8 mouse cellular contexts compared by ENCODE assay signal in the genomic region with DNA sequence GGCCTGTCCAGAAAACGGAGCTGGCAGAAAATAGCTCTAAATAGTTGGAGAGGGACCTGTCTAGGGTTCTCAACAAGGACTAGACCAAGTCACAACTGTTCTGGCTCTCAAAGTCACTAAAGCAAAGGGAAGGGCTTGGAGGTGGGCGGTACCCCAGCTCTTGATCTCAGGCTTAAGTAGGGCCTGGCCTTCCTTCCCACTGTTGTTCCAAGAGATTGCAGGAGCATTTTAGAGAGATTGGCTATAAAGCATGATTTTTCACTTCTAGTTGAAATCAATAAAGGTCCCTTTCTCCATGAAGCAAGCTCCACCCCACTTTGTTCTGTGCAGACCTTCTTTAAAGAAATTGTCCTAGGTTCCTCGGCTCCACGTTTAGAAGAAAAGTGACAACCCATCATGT. TPM values are rescaled to one million over a fixed set of nuclear protein-coding genes. Genes with fewer than 3 reads are reported as not detected.
A peak's percentile ranks its signal among the peaks of the same experiment; 100 is the strongest.
DNase-seq lines count a peak whose midpoint lies in the region; ATAC-seq lines count a peak whose summit lies in the region.

No protein-coding gene starts in this region.

- no peak for ATAC-seq in heart, embryonic 15.5 days (replicated peaks; ENCODE audit: insufficient number of reproducible peaks, insufficient read depth, low FRiP score, low read depth)
- no peak; the same call in 1 of the 2 replicates for ATAC-seq in hindbrain, embryonic 12.5 days (ENCODE audit: low FRiP score)
- no peak for ATAC-seq in midbrain, embryonic 13.5 days

- no peaks in the 10 kb centered on the region for H3K27me3 ChIP-seq in heart, embryonic 15.5 days
- H3K27me3 ChIP-seq in hindbrain, embryonic 12.5 days, result no peaks in the 10 kb centered on the region
- no peaks in the 10 kb centered on the region for H3K27me3 ChIP-seq in midbrain, embryonic 13.5 days

- WGBS in heart, embryonic 15.5 days, result 55% methylated on average over 4 of the region's 4 CpGs
- WGBS in hindbrain, embryonic 12.5 days, result 64% methylated on average over 4 of the region's 4 CpGs
- WGBS in midbrain, embryonic 13.5 days, result 66% methylated on average over 4 of the region's 4 CpGs

- peaks cover 14% of the 10 kb centered on the region for H3K4me1 ChIP-seq in heart, embryonic 15.5 days (replicated peaks)
- peaks cover 5% of the 10 kb centered on the region; the same call in 1 of the 2 replicates for H3K4me1 ChIP-seq in hindbrain, embryonic 12.5 days
- H3K4me1 ChIP-seq in midbrain, embryonic 13.5 days (replicated peaks), result peaks cover 13% of the 10 kb centered on the region

- H3K27ac ChIP-seq in heart, embryonic 15.5 days, result peak overlapping the region; percentile 70
- 0 out of 2 replicates have a peak overlapping the region, but pooled peaks have one; percentile 35 for H3K27ac ChIP-seq in hindbrain, embryonic 12.5 days
- H3K27ac ChIP-seq in midbrain, embryonic 13.5 days, result no peak overlapping the region

- peak overlapping the region; percentile 68 for H3K4me2 ChIP-seq in heart, embryonic 15.5 days
- H3K4me2 ChIP-seq in hindbrain, embryonic 12.5 days (replicated peaks), result peak overlapping the region; percentile 97
- H3K4me2 ChIP-seq in midbrain, embryonic 13.5 days (replicated peaks), result peak overlapping the region; percentile 89

- no peaks in the 10 kb centered on the region for H3K36me3 ChIP-seq in heart, embryonic 15.5 days
- no peaks in the 10 kb centered on the region for H3K36me3 ChIP-seq in hindbrain, embryonic 12.5 days
- H3K36me3 ChIP-seq in midbrain, embryonic 13.5 days, result no peaks in the 10 kb centered on the region

- H3K4me3 ChIP-seq in heart, embryonic 15.5 days, result peak overlapping the region; percentile 65
- peak overlapping the region; percentile 88 for H3K4me3 ChIP-seq in hindbrain, embryonic 12.5 days
- peak overlapping the region; percentile 79 for H3K4me3 ChIP-seq in midbrain, embryonic 13.5 days (replicated peaks)

- no peaks in the 10 kb centered on the region for H3K9me3 ChIP-seq in heart, embryonic 15.5 days (replicated peaks)
- no peaks in the 10 kb centered on the region for H3K9me3 ChIP-seq in hindbrain, embryonic 12.5 days (replicated peaks)
- no peaks in the 10 kb centered on the region for H3K9me3 ChIP-seq in midbrain, embryonic 13.5 days

- H3K9ac ChIP-seq in heart, embryonic 15.5 days, result peak overlapping the region; percentile 57; the same call in 1 of the 2 replicates
- H3K9ac ChIP-seq in hindbrain, embryonic 12.5 days, result no peak overlapping the region
- H3K9ac ChIP-seq in midbrain, embryonic 13.5 days (replicated peaks), result peak overlapping the region; percentile 75

- no peak for DNase-seq in heart, adult 18-20 months
- peak; percentile 46 for DNase-seq in MEL-GATA-1-ER (ENCODE audit: extremely low read depth, low read depth)
- DNase-seq in adrenal gland, postnatal 4 days (ENCODE audit: low spot score in 2 of 2), result no peak
- no peak for DNase-seq in right cerebral cortex, adult 2 months (ENCODE audit: low spot score in 2 of 2)
- DNase-seq in thymus, postnatal 10 days (ENCODE audit: low spot score in 2 of 2), result no peak

RNA-seq across cellular contexts. Expression of a gene that starts 0.7 kb away (rescaled TPM):
- polyA plus RNA-seq in heart, embryonic 15.5 days (2015; fragmentation: Nextera tagmentation; extraction: Ambion mirVana), result 22.4 and 37.6 TPM in 2 replicates
- total RNA-seq in heart, adult 18-20 months (2021), result 1 to 10 TPM; 1.1 to 1.4 TPM
- polyA plus RNA-seq in hindbrain, embryonic 12.5 days (2016; fragmentation: Nextera tagmentation; extraction: Ambion mirVana), result 29.1 and 31.2 TPM in 2 replicates
- polyA plus RNA-seq in midbrain, embryonic 13.5 days (2015; fragmentation: Nextera tagmentation; extraction: Ambion mirVana), result 21.4 and 26.5 TPM in 2 replicates
- total RNA-seq in adrenal gland, postnatal 4 days (2021), result 10 to 100 TPM; 20.0 to 22.4 TPM

RNA-seq across cellular contexts. Expression of a gene that starts 2.9 kb away (rescaled TPM):
- polyA plus RNA-seq in heart, embryonic 15.5 days (2015; fragmentation: Nextera tagmentation; extraction: Ambion mirVana), result not detected in 2 replicates
- not detected for total RNA-seq in heart, adult 18-20 months (2021)
- polyA plus RNA-seq in hindbrain, embryonic 12.5 days (2016; fragmentation: Nextera tagmentation; extraction: Ambion mirVana), result 0.21 and 1.2 TPM in 2 replicates
- polyA plus RNA-seq in midbrain, embryonic 13.5 days (2015; fragmentation: Nextera tagmentation; extraction: Ambion mirVana), result 0.30 TPM in 1 of 2 replicates, not detected in the other
- total RNA-seq in adrenal gland, postnatal 4 days (2021), result 1 to 10 TPM in 1 of 2 experiments, under 1 TPM in 1; 0.99 to 1.3 TPM

RNA-seq across cellular contexts. Expression of a gene that starts 15.2 kb away (rescaled TPM):
- polyA plus RNA-seq in heart, embryonic 15.5 days (2015; fragmentation: Nextera tagmentation; extraction: Ambion mirVana), result 13.5 and 18.7 TPM in 2 replicates
- total RNA-seq in heart, adult 18-20 months (2021), result 10 to 100 TPM; 22.9 to 29.2 TPM
- polyA plus RNA-seq in hindbrain, embryonic 12.5 days (2016; fragmentation: Nextera tagmentation; extraction: Ambion mirVana), result 40.3 and 41.6 TPM in 2 replicates
- polyA plus RNA-seq in midbrain, embryonic 13.5 days (2015; fragmentation: Nextera tagmentation; extraction: Ambion mirVana), result 55.8 and 56.8 TPM in 2 replicates
- total RNA-seq in adrenal gland, postnatal 4 days (2021), result 10 to 100 TPM; 13.8 to 14.6 TPM

RNA-seq across cellular contexts. Expression of a gene that starts 20.2 kb away (rescaled TPM):
- polyA plus RNA-seq in heart, embryonic 15.5 days (2015; fragmentation: Nextera tagmentation; extraction: Ambion mirVana), result 0.28 and 3.3 TPM in 2 replicates
- total RNA-seq in heart, adult 18-20 months (2021), result under 1 TPM; 0.15 to 0.18 TPM
- polyA plus RNA-seq in hindbrain, embryonic 12.5 days (2016; fragmentation: Nextera tagmentation; extraction: Ambion mirVana), result 2.9 and 5.7 TPM in 2 replicates
- 0.57 and 0.66 TPM in 2 replicates for polyA plus RNA-seq in midbrain, embryonic 13.5 days (2015; fragmentation: Nextera tagmentation; extraction: Ambion mirVana)
- under 1 TPM in 1 of 2 experiments, not detected in 1; 0.14 TPM for total RNA-seq in adrenal gland, postnatal 4 days (2021)

RNA-seq across cellular contexts. Expression of a gene that starts 41.7 kb away (rescaled TPM):
- polyA plus RNA-seq in heart, embryonic 15.5 days (2015; fragmentation: Nextera tagmentation; extraction: Ambion mirVana), result 0.09 and 0.68 TPM in 2 replicates
- not detected for total RNA-seq in heart, adult 18-20 months (2021)
- polyA plus RNA-seq in hindbrain, embryonic 12.5 days (2016; fragmentation: Nextera tagmentation; extraction: Ambion mirVana), result 5.5 and 14.6 TPM in 2 replicates
- polyA plus RNA-seq in midbrain, embryonic 13.5 days (2015; fragmentation: Nextera tagmentation; extraction: Ambion mirVana), result 0.32 and 1.1 TPM in 2 replicates
- total RNA-seq in adrenal gland, postnatal 4 days (2021), result 1 to 10 TPM in 1 of 2 experiments, not detected in 1; 2.4 TPM
